Mouse (Mus musculus) heart, adult 2 months (tissue): ENCODE data around the gene Tnp2.

Source experiments
- CTCF ChIP-seq: fragments of 200-600 bp; IDR thresholded peaks from 2 replicates; pipeline ENCODE4 v1.8.1; 2022; ENCODE audit warnings: antibody characterized with exemption, mild to moderate bottlenecking, moderate library complexity
- EP300 ChIP-seq: fragments of 200-500 bp; IDR thresholded peaks from 2 replicates; pipeline ENCODE4 v1.6.1; 2011; ENCODE audit warnings: low read depth, low read length, control low read depth; ENCODE audit not compliant: insufficient read depth
- POLR2A ChIP-seq: fragments of 200-500 bp; IDR thresholded peaks from 2 replicates; pipeline ENCODE4 v1.6.1; 2011; ENCODE audit warnings: mild to moderate bottlenecking, low read depth, low read length, control low read depth; ENCODE audit not compliant: insufficient read depth

DNA sequence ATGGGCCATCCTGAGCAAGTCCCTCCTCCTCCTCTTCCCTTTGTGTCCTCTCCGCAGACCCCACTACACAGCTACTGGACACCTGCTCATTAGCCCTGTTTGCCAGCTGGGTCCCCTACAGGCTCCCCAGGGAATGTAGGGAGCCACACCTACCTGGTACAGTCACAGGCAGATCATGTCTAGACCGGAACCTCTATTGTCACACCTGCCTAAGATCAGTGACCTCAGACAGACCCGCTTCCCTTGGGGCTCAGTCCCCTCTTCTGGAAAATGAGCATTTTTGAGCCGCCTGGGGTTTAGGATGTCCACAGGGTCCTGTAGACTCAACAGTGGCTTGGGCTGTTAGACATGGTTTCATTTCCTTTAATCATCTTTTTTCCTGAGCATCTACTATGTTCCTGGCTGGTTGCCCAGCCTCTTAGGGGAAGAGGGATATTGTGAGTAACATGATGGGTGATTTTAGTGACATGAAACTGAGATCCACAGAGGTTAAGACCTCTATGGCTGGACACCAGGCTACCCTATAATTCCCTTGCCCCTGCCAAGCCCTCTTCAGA lies 30.2 kb upstream of the Tnp2 start:
- TF ChIP-seq POLR2A (no peak), CTCF (no peak), EP300 (no peak)
